In the genomic region with DNA sequence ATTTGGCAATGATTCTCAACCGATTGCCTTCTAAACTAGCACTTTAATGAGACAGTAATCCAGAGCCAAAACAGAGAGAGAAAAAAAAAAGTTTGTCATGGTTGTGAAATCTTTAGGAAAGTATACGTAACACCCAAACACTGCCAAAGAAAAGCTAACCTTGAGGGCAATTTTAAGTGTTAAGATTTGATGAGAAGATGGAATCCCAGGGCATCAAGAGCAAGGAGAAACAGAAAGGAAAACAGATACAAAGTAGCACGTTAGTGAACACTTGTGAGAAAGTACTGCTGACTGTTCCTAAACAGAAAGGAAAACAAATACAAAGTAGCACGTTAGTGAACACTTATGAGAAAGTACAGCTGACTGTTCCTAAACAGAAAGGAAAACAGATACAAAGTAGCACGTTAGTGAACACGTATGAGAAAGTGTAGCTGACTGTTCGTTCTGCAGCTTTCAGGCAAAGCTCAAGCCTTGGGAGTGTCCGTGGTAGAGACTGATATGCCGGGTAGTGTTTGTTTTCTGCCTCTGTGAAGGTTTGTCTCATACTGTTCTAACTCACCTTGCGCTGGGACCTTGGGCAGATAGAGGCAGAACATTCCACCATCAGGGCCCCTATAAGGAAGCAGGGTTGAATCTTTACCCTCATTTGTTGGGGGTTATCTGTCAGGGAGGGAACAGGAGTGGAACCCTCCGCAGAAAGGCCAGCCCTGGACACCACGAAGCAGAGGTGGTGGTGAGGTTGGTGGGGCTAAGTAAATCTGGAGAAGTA, we compare ENCODE assay signal across 8 mouse cellular contexts.
A peak's percentile ranks its signal among the peaks of the same experiment; 100 is the strongest.
DNase-seq lines count a peak whose midpoint lies in the region; TF ChIP-seq lines count a peak whose summit lies in the region.

No protein-coding gene starts in this region.

- peak overlapping the region; percentile 32 for H3K9ac ChIP-seq in liver, adult 2 months (ENCODE audit: low read depth, low read length)

- WGBS in liver, adult 2 months, result 3% methylated on average over 12 of the region's 12 CpGs
- WGBS in bone marrow, adult 2 months, result 5% methylated on average over 12 of the region's 12 CpGs
- WGBS in limb, embryonic 10.5 days, result 67% methylated on average over 12 of the region's 12 CpGs

- H3K4me2 ChIP-seq in myocyte (ENCODE audit: low read depth), result peak overlapping the region; percentile 86

- H3K4me1 ChIP-seq in liver, adult 2 months (ENCODE audit: control insufficient read depth, insufficient read depth, low read length), result peaks cover 11% of the 10 kb centered on the region
- H3K4me1 ChIP-seq in bone marrow, adult 2 months (ENCODE audit: control insufficient read depth, insufficient read depth, low read length), result no peaks in the 10 kb centered on the region; the same call in 1 of the 2 replicates
- H3K4me1 ChIP-seq in limb, embryonic 10.5 days, result peaks cover 11% of the 10 kb centered on the region

- no peaks in the 10 kb centered on the region for H3K79me2 ChIP-seq in liver, adult 2 months (ENCODE audit: control insufficient read depth, insufficient read depth, low read length)
- no peaks in the 10 kb centered on the region for H3K79me2 ChIP-seq in myocyte (ENCODE audit: control insufficient read depth, insufficient read depth)

- no peaks in the 10 kb centered on the region for H3K36me3 ChIP-seq in liver, adult 2 months (ENCODE audit: control insufficient read depth, insufficient read depth, low read length)
- H3K36me3 ChIP-seq in limb, embryonic 10.5 days, result no peaks in the 10 kb centered on the region
- no peaks in the 10 kb centered on the region for H3K36me3 ChIP-seq in myocyte (ENCODE audit: control insufficient read depth, insufficient read depth)

- TF ChIP-seq CTCF in liver, adult 2 months (IDR thresholded peaks at IDR 0.05; ENCODE audit: low read depth, low read length), result no peak
- no peak for TF ChIP-seq CTCF in bone marrow, adult 2 months (IDR thresholded peaks at IDR 0.05; ENCODE audit: control insufficient read depth, insufficient read depth, low read length)

- no peak for TF ChIP-seq POLR2A in liver, adult 2 months (IDR thresholded peaks at IDR 0.05; ENCODE audit: extremely low read depth, insufficient read depth, low read length)
- TF ChIP-seq POLR2A in bone marrow, adult 2 months (IDR thresholded peaks at IDR 0.05; ENCODE audit: borderline replicate concordance, control insufficient read depth, low read depth, low read length), result no peak
- peak; percentile 36 for TF ChIP-seq POLR2A in myocyte (IDR thresholded peaks at IDR 0.05; ENCODE audit: insufficient read length, low read depth)

- H3K4me3 ChIP-seq in liver, adult 2 months (ENCODE audit: insufficient read depth, low read depth, low read length), result peak overlapping the region; percentile 55
- H3K4me3 ChIP-seq in bone marrow, adult 2 months (replicated peaks; ENCODE audit: control insufficient read depth, low read depth, low read length), result peak overlapping the region; percentile 55
- H3K4me3 ChIP-seq in limb, embryonic 10.5 days, result 0 out of 2 replicates have a peak overlapping the region, but pooled peaks have one; percentile 6
- H3K4me3 ChIP-seq in myocyte, result peak overlapping the region; percentile 55

- no peaks in the 10 kb centered on the region for H3K9me3 ChIP-seq in limb, embryonic 10.5 days (replicated peaks)

- peak overlapping the region; percentile 42 for H3K27ac ChIP-seq in liver, adult 2 months (replicated peaks; ENCODE audit: insufficient read depth, low read depth, low read length)
- peak overlapping the region; percentile 54 for H3K27ac ChIP-seq in bone marrow, adult 2 months (ENCODE audit: control insufficient read depth, insufficient read depth, low read depth, low read length, poor library complexity)
- no peak overlapping the region for H3K27ac ChIP-seq in limb, embryonic 10.5 days

- peak; percentile 61 for DNase-seq in liver, adult 2 months (ENCODE audit: extremely low read depth, low read depth, low spot score)
- DNase-seq in liver, result no peak
- DNase-seq in heart, postnatal 14 days, result peak; percentile 19 to 43
- peak; percentile 33 for DNase-seq in limb, embryonic 10.5 days (ENCODE audit: low spot score)
- DNase-seq in right cerebral cortex, postnatal 25 days, result no peak
- DNase-seq in frontal cortex, adult 2 months (ENCODE audit: extremely low spot score in 1 of 2, low spot score in 1 of 2), result no peak

- H3K27me3 ChIP-seq in liver, adult 2 months (ENCODE audit: control insufficient read depth, insufficient read depth, low read length), result no peaks in the 10 kb centered on the region; the same call in 1 of the 2 replicates
- H3K27me3 ChIP-seq in limb, embryonic 10.5 days (ENCODE audit: low read depth, poor library complexity, severe bottlenecking), result peaks cover 35% of the 10 kb centered on the region
- no peaks in the 10 kb centered on the region for H3K27me3 ChIP-seq in myocyte (ENCODE audit: control insufficient read depth, insufficient read depth, insufficient read length)

- intact Hi-C loops in heart, postnatal 14 days (cut with DNase I), result loop anchor here (2.0 to 10.0 kb wide), 10 partner anchors 55 to 738 kb away; a partner anchor contains a TSS

- peak overlapping the region; percentile 81 for H3ac ChIP-seq in myocyte (ENCODE audit: control insufficient read depth, insufficient read length)

TF ChIP-seq in myocyte, 11 proteins besides CTCF, POLR2A, EP300 and RAD21:
- TF ChIP-seq POLR2AphosphoS2 (IDR thresholded peaks at IDR 0.05; ENCODE audit: insufficient read length, low read depth) (no peak), TCF12 (IDR thresholded peaks at IDR 0.05; ENCODE audit: insufficient read depth, poor library complexity, severe bottlenecking) (no peak), SRF (IDR thresholded peaks at IDR 0.05; ENCODE audit: control insufficient read depth, insufficient read length, low read depth) (no peak), MYOD1 (IDR thresholded peaks at IDR 0.05; ENCODE audit: control insufficient read depth in 1 of 3, insufficient read length in 2 of 3, low read depth in 2 of 3) (no peak), CEBPB (IDR thresholded peaks at IDR 0.05; ENCODE audit: insufficient read depth, poor library complexity, severe bottlenecking) (peak; percentile 46; the same call in 1 of the 2 replicates)

Comparison
In these comparisons a context has a peak if more than half of its experiments do, and no peak if none do; other contexts are left out.
1. DNase-seq: peak in liver, adult 2 months (single experiment), heart, postnatal 14 days (2 of 2) and limb, embryonic 10.5 days (single experiment); none in liver (single experiment), right cerebral cortex, postnatal 25 days (single experiment) and frontal cortex, adult 2 months (0 of 2).
2. Peak in every context shown above with its lines, with median percentiles within 50 percentile points of each other: H3K4me3 ChIP-seq.